Mouse (Mus musculus) heart, adult 2 months (tissue): ENCODE measurements around the gene Wiz. TPM values are rescaled to one million over a fixed set of nuclear protein-coding genes. Genes with fewer than 3 reads are reported as not detected.

Experiments used
- DNase-seq, 2 experiments: peaks; one replicate each; pipeline ENCODE4 v3.0.0; 2021
- H3K27ac ChIP-seq: fragments of 200-600 bp; 2 replicates; pipeline ENCODE4 v1.8.1; 2022
- H3K27me3 ChIP-seq: fragments of 200-500 bp; 2 replicates; pipeline ENCODE4 v1.6.1; 2012; ENCODE audit warnings: mild to moderate bottlenecking, low read length, inconsistent platforms, mixed read lengths; ENCODE audit not compliant: control insufficient read depth, insufficient read depth
- H3K36me3 ChIP-seq: fragments of 200-500 bp; 2 replicates; pipeline ENCODE4 v1.6.1; 2012; ENCODE audit warnings: low read length, inconsistent platforms; ENCODE audit not compliant: control insufficient read depth, insufficient read depth
- H3K4me1 ChIP-seq: fragments of 200-500 bp; 2 replicates; pipeline ENCODE4 v1.6.1; 2011; ENCODE audit warnings: low read length; ENCODE audit not compliant: control insufficient read depth, insufficient read depth
- H3K4me3 ChIP-seq: fragments of 200-600 bp; 2 replicates; pipeline ENCODE4 v1.8.1; 2022
- H3K79me2 ChIP-seq: fragments of 200-500 bp; replicated peaks from 2 replicates; pipeline ENCODE4 v1.6.1; 2012; ENCODE audit warnings: mild to moderate bottlenecking, inconsistent platforms, low read length, moderate library complexity, mixed read lengths; ENCODE audit not compliant: control insufficient read depth, insufficient read depth
- H3K9ac ChIP-seq: fragments of 200-500 bp; 2 replicates; pipeline ENCODE4 v1.6.1; 2012; ENCODE audit warnings: low read depth, mild to moderate bottlenecking, control low read depth, inconsistent platforms, low read length, mixed read lengths
- CTCF ChIP-seq: fragments of 200-600 bp; IDR thresholded peaks from 2 replicates; pipeline ENCODE4 v1.8.1; 2022; ENCODE audit warnings: antibody characterized with exemption, mild to moderate bottlenecking, moderate library complexity
- EP300 ChIP-seq: fragments of 200-500 bp; IDR thresholded peaks from 2 replicates; pipeline ENCODE4 v1.6.1; 2011; ENCODE audit warnings: low read depth, low read length, control low read depth; ENCODE audit not compliant: insufficient read depth
- POLR2A ChIP-seq: fragments of 200-500 bp; IDR thresholded peaks from 2 replicates; pipeline ENCODE4 v1.6.1; 2011; ENCODE audit warnings: mild to moderate bottlenecking, low read depth, low read length, control low read depth; ENCODE audit not compliant: insufficient read depth
- WGBS: fragments of 180-500 bp; shearing (Covaris S2); methylation state at CpG from one replicate; pipeline ENCODE4 v1.1.7; 2018; 5-methylcytosine and 5-hydroxymethylcytosine counted together
- intact Hi-C: fragments of 180-260 bp; cut with DNase I; formaldehyde crosslinking; loops from one replicate; pipeline ENCODE4 v1.15.1; 2025
- microRNA-seq, 2 experiments: library from miRNA; unstranded; fragments of <30 nt; microRNA quantifications; one replicate each; pipeline ENCODE4 v1.2.0; 2021
- polyA plus RNA-seq: library from polyadenylated mRNA; depleted of rRNA; stranded (reverse); fragments of >200 nt; gene quantifications from 2 replicates; pipeline ENCODE4 v1.2.3, GENCODE M21; 2012; rRNA removed
- total RNA-seq, 2 experiments: library from RNA; stranded (reverse); gene quantifications; 2 replicates each; pipeline ENCODE4 v1.2.3; 2021

The Wiz gene
- total and polyA plus RNA-seq, 3 experiments, result 16.0 to 17.2 (median 16.6) TPM

DNA sequence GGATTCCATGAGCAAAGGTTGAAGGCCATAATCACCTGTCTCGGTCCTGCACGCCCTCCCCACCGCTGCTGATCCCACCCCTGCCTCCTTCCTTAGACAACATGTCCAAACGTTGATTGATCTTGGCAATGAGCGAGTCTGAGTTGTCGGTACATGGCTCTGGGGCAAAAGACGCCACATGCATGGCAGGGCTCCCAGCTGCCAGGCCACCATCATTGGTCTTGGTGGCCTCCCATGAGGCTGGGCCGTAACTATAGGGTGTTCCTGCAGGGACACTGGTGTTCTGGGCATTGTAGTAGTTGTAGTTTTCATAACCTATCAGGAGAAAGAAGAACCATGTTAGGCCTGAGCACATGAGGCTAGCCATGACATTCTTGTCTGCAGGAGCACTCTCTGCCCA is 72.2 kb downstream of the Wiz start:
- Histone ChIP-seq H3K27me3 (no peaks in the 10 kb centered on the region), H3K9ac (no peak overlapping the region), H3K4me3 (no peak overlapping the region), H3K4me1 (peaks cover 9% of the 10 kb centered on the region), H3K36me3 (peaks cover 3% of the 10 kb centered on the region; the same call in 1 of the 2 replicates), H3K79me2 (0 out of 2 replicates have a peak, but pooled peaks cover 1% of the 10 kb centered on the region), H3K27ac (no peak overlapping the region)
- WGBS, result 88% methylated on average over 8 of the region's 8 CpGs
- TF ChIP-seq POLR2A (no peak), EP300 (no peak), CTCF (no peak)
- no peak for DNase-seq
- intact Hi-C loops, result no loop called here

GRCm38 (mm10) chr17:32315560-32315959 is 73.7 kb downstream of the Wiz start:
- WGBS, result 83% methylated on average over 5 of the region's 5 CpGs
- H3K4me3 ChIP-seq, result no peak overlapping the region
- no peaks in the 10 kb centered on the region for H3K27me3 ChIP-seq
- no peak overlapping the region for H3K27ac ChIP-seq
- H3K79me2 ChIP-seq, result 0 out of 2 replicates have a peak, but pooled peaks cover 1% of the 10 kb centered on the region
- TF ChIP-seq CTCF (no peak), POLR2A (no peak), EP300 (no peak)
- H3K9ac ChIP-seq, result no peak overlapping the region
- no peak for DNase-seq
- peaks cover 6% of the 10 kb centered on the region for H3K4me1 ChIP-seq
- intact Hi-C loops, result no loop called here
- H3K36me3 ChIP-seq, result peaks cover 4% of the 10 kb centered on the region

DNA sequence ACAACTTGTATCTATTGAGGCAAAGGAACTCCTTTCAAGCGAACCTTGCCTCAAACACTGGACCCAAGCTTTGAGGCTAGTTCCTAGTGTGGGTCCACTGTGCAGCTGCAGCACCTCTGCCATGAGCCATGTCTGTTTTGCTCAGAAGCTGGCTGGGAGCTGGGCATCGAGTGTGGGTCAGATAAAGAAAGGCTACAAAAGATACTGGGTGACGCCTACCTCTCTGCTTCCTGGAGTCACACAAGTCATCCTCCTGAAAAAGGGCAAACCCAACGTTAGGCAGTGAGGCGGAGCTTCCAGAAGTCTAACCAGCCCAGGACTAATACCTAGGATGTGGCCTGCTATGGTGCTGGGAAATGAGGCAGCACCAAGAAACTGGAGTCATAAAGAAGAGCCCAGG is 75.3 kb downstream of the Wiz start:
- Histone ChIP-seq H3K4me3 (no peak overlapping the region), H3K9ac (no peak overlapping the region), H3K79me2 (0 out of 2 replicates have a peak, but pooled peaks cover 1% of the 10 kb centered on the region), H3K4me1 (peaks cover 3% of the 10 kb centered on the region), H3K36me3 (peaks cover 3% of the 10 kb centered on the region), H3K27me3 (no peaks in the 10 kb centered on the region), H3K27ac (no peak overlapping the region)
- WGBS, result 55% methylated on average over 5 of the region's 5 CpGs
- intact Hi-C loops, result no loop called here
- TF ChIP-seq EP300, result no peak
- no peak for TF ChIP-seq CTCF
- no peak for TF ChIP-seq POLR2A
- DNase-seq, result no peak

- Histone ChIP-seq H3K9ac (no peak overlapping the region), H3K27ac (no peak overlapping the region), H3K4me1 (no peaks in the 10 kb centered on the region), H3K79me2 (0 out of 2 replicates have a peak, but pooled peaks cover 1% of the 10 kb centered on the region), H3K27me3 (no peaks in the 10 kb centered on the region), H3K36me3 (peaks cover 6% of the 10 kb centered on the region), H3K4me3 (no peak overlapping the region)
- 87% methylated on average over 8 of the region's 8 CpGs for WGBS
- intact Hi-C loops, result no loop called here
- no peak for TF ChIP-seq CTCF
- no peak for TF ChIP-seq EP300
- TF ChIP-seq POLR2A, result no peak
- DNase-seq, result no peak
Measured at GRCm38 (mm10) chr17:32312801-32313200, 76.4 kb downstream of the Wiz start.

- Histone ChIP-seq H3K79me2 (no peaks in the 10 kb centered on the region), H3K4me3 (no peak overlapping the region), H3K4me1 (no peaks in the 10 kb centered on the region), H3K9ac (no peak overlapping the region), H3K36me3 (peaks cover 13% of the 10 kb centered on the region), H3K27me3 (no peaks in the 10 kb centered on the region), H3K27ac (no peak overlapping the region)
- DNase-seq, result no peak
- intact Hi-C loops, result no loop called here
- TF ChIP-seq POLR2A, result no peak
- TF ChIP-seq CTCF, result no peak
- TF ChIP-seq EP300, result no peak
- WGBS, result 86% methylated on average over 4 of the region's 4 CpGs
Measured at GRCm38 (mm10) chr17:32307963-32308362, 81.3 kb downstream of the Wiz start.

Small RNAs within 50 kb of the gene (microRNA-seq; reads per million reads assigned to microRNA genes)
- gene Gm22201, result 0 reads per million in 2 experiments

Other genes starting within 250 kb of the Wiz start
- gene Notch3, start 222.6 kb downstream of the Wiz start, total RNA-seq, result 10 to 100 TPM; 24.2 to 30.6 TPM
- gene Notch3, start 222.6 kb downstream of the Wiz start, polyA plus RNA-seq, result 22.5 and 32.1 TPM in 2 replicates
- gene Ephx3, start 199.9 kb downstream of the Wiz start, total RNA-seq, result 1 to 10 TPM; 1.1 to 1.3 TPM
- gene Ephx3, start 199.9 kb downstream of the Wiz start, polyA plus RNA-seq, result 2.6 and 2.9 TPM in 2 replicates
- 10 to 100 TPM; 53.3 to 55.6 TPM for gene Brd4, start 104.7 kb downstream of the Wiz start, total RNA-seq
- gene Brd4, start 104.7 kb downstream of the Wiz start, polyA plus RNA-seq, result 16.5 and 21.7 TPM in 2 replicates
- gene Akap8, start 68.2 kb downstream of the Wiz start, total RNA-seq, result 10 to 100 TPM; 38.9 to 40.7 TPM
- gene Akap8, start 68.2 kb downstream of the Wiz start, polyA plus RNA-seq, result 32.2 and 40.4 TPM in 2 replicates
- gene Akap8l, start 38.8 kb downstream of the Wiz start, total RNA-seq, result 10 to 100 TPM; 50.3 to 51.2 TPM
- gene Akap8l, start 38.8 kb downstream of the Wiz start, polyA plus RNA-seq, result 55.1 and 67.3 TPM in 2 replicates
- under 1 TPM; 0.70 to 0.98 TPM for gene Rasal3, start 14.1 kb upstream of the Wiz start, total RNA-seq
- 1.1 and 4.2 TPM in 2 replicates for gene Rasal3, start 14.1 kb upstream of the Wiz start, polyA plus RNA-seq
- gene Pglyrp2, start 34.7 kb upstream of the Wiz start, total RNA-seq, result under 1 TPM in 1 of 2 experiments, not detected in 1; 0.09 TPM
- 0.35 and 0.86 TPM in 2 replicates for gene Pglyrp2, start 34.7 kb upstream of the Wiz start, polyA plus RNA-seq
- gene Cyp4f39, start 63.3 kb upstream of the Wiz start, total RNA-seq, result not detected
- gene Cyp4f39, start 63.3 kb upstream of the Wiz start, polyA plus RNA-seq, result 0.21 TPM in 1 of 2 replicates, not detected in the other
- gene Cyp4f17, start 116.6 kb upstream of the Wiz start, total RNA-seq, result 1 to 10 TPM; 4.5 to 5.4 TPM
- 8.6 and 9.8 TPM in 2 replicates for gene Cyp4f17, start 116.6 kb upstream of the Wiz start, polyA plus RNA-seq
- gene Cyp4f16, start 147.1 kb upstream of the Wiz start, total RNA-seq, result 1 to 10 TPM; 4.5 to 4.7 TPM
- gene Cyp4f16, start 147.1 kb upstream of the Wiz start, polyA plus RNA-seq, result 10.2 and 10.5 TPM in 2 replicates
- gene Cyp4f37, start 231.9 kb upstream of the Wiz start, total RNA-seq, result not detected
- not detected in 2 replicates for gene Cyp4f37, start 231.9 kb upstream of the Wiz start, polyA plus RNA-seq